Mouse (Mus musculus): ENCODE data around the gene Slc8b1.

- no peak for TF ChIP-seq CTCF (IDR thresholded peaks at IDR 0.05)
- no peak for TF ChIP-seq POLR2A (IDR thresholded peaks at IDR 0.05; ENCODE audit: insufficient read depth, low read depth, low read length)
Observed at GRCm38 (mm10) chr5:120548236-120548850, 37.4 kb downstream of the Slc8b1 start.
